Mouse (Mus musculus): ENCODE results near the gene Gps1.
"Not testable (repeated sequence)": the region's sequence is repeated elsewhere in the genome, so short reads cannot be mapped to it uniquely, and the experiment has no call there.

The Gps1 gene

GRCm38 (mm10) chr11:120784064-120784791 lies at the start of gene Gps1, which contains the start of gene Rfng:
Gps1 (plus strand) TSS chr11:120784272.
Rfng (minus strand) TSS chr11:120784207.
- no peak for DNase-seq (ENCODE audit: low read depth)

GRCm38 (mm10) chr11:120736424-120736823 lies 47.6 kb upstream of the Gps1 start:
- DNase-seq (ENCODE audit: low read depth), result no peak

GRCm38 (mm10) chr11:120740981-120741380 lies 43.1 kb upstream of the Gps1 start:
- DNase-seq (ENCODE audit: low read depth), result no peak

GRCm38 (mm10) chr11:120744121-120744701 lies 39.9 kb upstream of the Gps1 start:
- no peak for DNase-seq (ENCODE audit: low read depth)

- DNase-seq (ENCODE audit: low read depth), result no peak
Observed at GRCm38 (mm10) chr11:120747974-120748373, 36.1 kb upstream of the Gps1 start.

- DNase-seq (ENCODE audit: low read depth), result peak; percentile 37
Observed at GRCm38 (mm10) chr11:120749430-120749829, 34.6 kb upstream of the Gps1 start.

- no peak for DNase-seq (ENCODE audit: low read depth)
Observed at GRCm38 (mm10) chr11:120751606-120752005, 32.5 kb upstream of the Gps1 start.

- DNase-seq (ENCODE audit: low read depth), result no peak
Observed at GRCm38 (mm10) chr11:120760236-120760635, 23.8 kb upstream of the Gps1 start.

GRCm38 (mm10) chr11:120761811-120762671 lies 22.0 kb upstream of the Gps1 start:
- DNase-seq (ENCODE audit: low read depth), result no peak

GRCm38 (mm10) chr11:120762672-120763041 lies 21.4 kb upstream of the Gps1 start, which contains the start of gene Hmga1b:
Hmga1b (plus strand) TSS chr11:120762794.
- DNase-seq (ENCODE audit: low read depth), result not testable (repeated sequence)

- DNase-seq (ENCODE audit: low read depth), result not testable (repeated sequence)
Observed at GRCm38 (mm10) chr11:120763121-120763999, 20.7 kb upstream of the Gps1 start.

- DNase-seq (ENCODE audit: low read depth), result not testable (repeated sequence)
Observed at GRCm38 (mm10) chr11:120767023-120767422, 17.0 kb upstream of the Gps1 start.

- DNase-seq (ENCODE audit: low read depth), result no peak
Observed at GRCm38 (mm10) chr11:120768206-120768605, 15.9 kb upstream of the Gps1 start.

GRCm38 (mm10) chr11:120772749-120773148 lies 11.3 kb upstream of the Gps1 start:
- DNase-seq (ENCODE audit: low read depth), result no peak

- DNase-seq (ENCODE audit: low read depth), result no peak
Observed at GRCm38 (mm10) chr11:120773463-120774190, 10.4 kb upstream of the Gps1 start.

GRCm38 (mm10) chr11:120775774-120776469 lies 8.2 kb upstream of the Gps1 start:
- DNase-seq (ENCODE audit: low read depth), result peak; percentile 93

GRCm38 (mm10) chr11:120777123-120777522 lies 6.9 kb upstream of the Gps1 start:
- DNase-seq (ENCODE audit: low read depth), result no peak

- DNase-seq (ENCODE audit: low read depth), result no peak
Observed at GRCm38 (mm10) chr11:120779876-120780275, 4.2 kb upstream of the Gps1 start.

GRCm38 (mm10) chr11:120781361-120781760 lies 2.7 kb upstream of the Gps1 start:
- not testable (repeated sequence) for DNase-seq (ENCODE audit: low read depth)

GRCm38 (mm10) chr11:120783426-120784063 lies 527 bp upstream of the Gps1 start:
- DNase-seq (ENCODE audit: low read depth), result no peak

Measured in c-Kit-positive CD71-negative TER-119-negative erythroid progenitor cells, embryonic 14.5 days (primary cell).